Mouse (Mus musculus) cortical plate, adult 2 months (tissue): ENCODE measurements at regions not wholly inside any gene's neighbourhood (a gene's known extent, or its start where the extent isn't known, plus 50 kb on each side); places are given as distances from the start of the nearest gene placed in this dataset.

Experiments
- CTCF ChIP-seq: fragments of 200-500 bp; IDR thresholded peaks from 2 replicates; pipeline ENCODE4 v1.5.1; 2011; ENCODE audit warnings: mild to moderate bottlenecking, control low read depth, low read length; ENCODE audit not compliant: insufficient read depth; ENCODE audit errors: extremely low read depth
- POLR2A ChIP-seq: fragments of 200-500 bp; IDR thresholded peaks from 2 replicates; pipeline ENCODE4 v1.6.1; 2011; ENCODE audit warnings: mild to moderate bottlenecking, low read length, control low read depth; ENCODE audit not compliant: insufficient read depth; ENCODE audit errors: extremely low read depth

DNA sequence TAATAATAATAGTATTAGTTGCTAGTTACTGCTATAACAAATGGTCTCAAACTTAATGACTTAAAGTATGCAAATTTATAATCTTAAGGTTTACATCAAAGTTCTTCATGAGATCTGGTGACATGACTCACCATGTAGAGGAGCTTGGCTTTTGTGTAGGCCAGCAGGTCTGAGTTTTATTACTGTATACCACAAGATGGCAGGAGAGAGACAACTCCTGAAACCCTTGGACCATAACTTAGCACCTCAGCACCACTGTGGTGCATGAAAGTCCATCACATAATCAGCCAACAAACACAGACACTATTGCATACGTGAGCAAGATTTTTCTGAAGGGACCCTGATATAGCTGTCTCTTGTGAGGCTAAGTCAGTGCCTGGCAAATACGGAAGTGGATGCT lies 187.2 kb upstream of the Gm21830 start:
- TF ChIP-seq CTCF (peak; percentile 47), POLR2A (no peak)
